Mouse (Mus musculus) MEL (cell line): ENCODE measurements around the gene B130006D01Rik.

ENCODE experiments used
- BHLHE40 ChIP-seq: IDR thresholded peaks from 2 replicates; pipeline ENCODE4 v1.6.1; 2012; ENCODE audit warnings: low read depth, mild to moderate bottlenecking, inconsistent platforms, low read length, improper control_type of control experiment, borderline replicate concordance
- CHD2 ChIP-seq: IDR thresholded peaks from 2 replicates; pipeline ENCODE4 v1.6.1; 2011; ENCODE audit warnings: low read length, improper control_type of control experiment
- CTCF ChIP-seq, 3 experiments: IDR thresholded peaks in 2 of 3; conservative IDR thresholded peaks in 1 of 3; 2 replicates each; pipeline ENCODE4 v1.5.1; 2011 to 2012; ENCODE audit warnings: low read length in 3 of 3, low read depth in 2 of 3, mild to moderate bottlenecking in 2 of 3, improper control_type of control experiment in 1 of 3, inconsistent platforms in 1 of 3, mixed read lengths in 1 of 3, moderate library complexity in 1 of 3; ENCODE audit not compliant: control insufficient read depth in 1 of 3, insufficient read depth in 1 of 3, poor library complexity in 1 of 3, severe bottlenecking in 1 of 3
- EP300 ChIP-seq, 2 experiments: IDR thresholded peaks; 2 replicates each; pipeline ENCODE4 v1.6.1; 2011; ENCODE audit warnings: improper control_type of control experiment in 2 of 2, low read length in 2 of 2, low read depth in 1 of 2, mild to moderate bottlenecking in 1 of 2
- GATA1 ChIP-seq: IDR thresholded peaks from 2 replicates; pipeline ENCODE4 v1.6.1; 2011; ENCODE audit warnings: low read depth, low read length, improper control_type of control experiment
- JUND ChIP-seq: IDR thresholded peaks from 2 replicates; pipeline ENCODE4 v1.6.1; 2011; ENCODE audit warnings: low read depth, mild to moderate bottlenecking, improper control_type of control experiment, low read length
- MXI1 ChIP-seq: IDR thresholded peaks from 2 replicates; pipeline ENCODE4 v1.6.1; 2011; ENCODE audit warnings: mild to moderate bottlenecking, low read depth, low read length, improper control_type of control experiment
- POLR2A ChIP-seq, 2 experiments: IDR thresholded peaks; 2 replicates each; pipeline ENCODE4 v1.6.1; 2011 to 2012; ENCODE audit warnings: low read length in 2 of 2, mild to moderate bottlenecking in 2 of 2, control low read depth in 1 of 2, improper control_type of control experiment in 1 of 2, low read depth in 1 of 2, moderate library complexity in 1 of 2; ENCODE audit not compliant: control insufficient read depth in 1 of 2, insufficient read depth in 1 of 2, poor library complexity in 1 of 2
- POLR2AphosphoS2 ChIP-seq: IDR thresholded peaks from 2 replicates; pipeline ENCODE4 v1.6.1; 2011; ENCODE audit warnings: low read length, improper control_type of control experiment
- RAD21 ChIP-seq: IDR thresholded peaks from 2 replicates; pipeline ENCODE4 v1.6.1; 2011; ENCODE audit warnings: mild to moderate bottlenecking, low read depth, low read length, improper control_type of control experiment
- UBTF ChIP-seq: IDR thresholded peaks from 2 replicates; pipeline ENCODE4 v1.6.1; 2012; ENCODE audit warnings: low read depth, mild to moderate bottlenecking, inconsistent platforms, low read length, improper control_type of control experiment, moderate library complexity, borderline replicate concordance; ENCODE audit not compliant: insufficient read depth
- USF1 ChIP-seq: IDR thresholded peaks from 2 replicates; pipeline ENCODE4 v1.6.1; 2014; ENCODE audit warnings: low read depth, mild to moderate bottlenecking, inconsistent platforms, low read length, improper control_type of control experiment, moderate library complexity
- ZC3H11A ChIP-seq: IDR thresholded peaks from 2 replicates; pipeline ENCODE4 v1.6.1; 2012; ENCODE audit warnings: low read depth, mild to moderate bottlenecking, inconsistent platforms, low read length, improper control_type of control experiment
- ZNF384 ChIP-seq: IDR thresholded peaks from 2 replicates; pipeline ENCODE4 v1.6.1; 2012; ENCODE audit warnings: low read depth, mild to moderate bottlenecking, inconsistent platforms, low read length, improper control_type of control experiment

DNA sequence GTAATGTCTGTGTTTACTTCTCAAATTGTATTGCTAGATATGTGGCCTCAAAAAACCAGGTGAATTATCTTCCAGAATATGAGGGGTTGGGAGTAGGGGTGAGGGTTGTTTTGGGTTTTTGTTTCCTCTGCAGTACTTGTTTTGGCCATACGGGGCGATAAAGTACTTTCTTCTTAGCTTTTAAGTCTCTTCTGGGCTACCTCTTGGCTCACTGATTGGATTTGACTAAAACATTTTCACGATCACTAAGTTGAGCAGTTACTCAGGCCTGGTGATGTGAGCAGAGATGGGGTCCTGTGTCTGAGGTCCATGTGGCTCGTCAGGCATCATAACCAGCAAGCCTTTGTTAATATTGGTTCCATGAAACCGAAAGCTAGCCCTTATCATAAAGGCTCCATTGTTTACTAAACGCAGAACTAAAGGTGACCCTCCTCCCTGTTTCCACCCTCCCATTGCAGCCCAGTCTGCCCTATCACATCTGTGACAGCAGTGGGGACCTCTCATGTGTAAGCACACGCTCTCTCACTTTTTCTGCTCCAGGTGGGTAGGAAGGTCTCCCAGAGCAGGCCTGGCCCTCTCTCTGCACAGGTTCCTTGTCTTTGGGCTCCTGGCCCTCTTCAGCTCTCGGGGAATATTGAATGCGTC lies 47.5 kb downstream of the B130006D01Rik start:
- TF ChIP-seq CTCF (IDR thresholded peaks at IDR 0.05 in 2 of 3, conservative IDR thresholded peaks at IDR 0.05 in 1 of 3; ENCODE audit: control insufficient read depth in 1 of 3, insufficient read depth in 1 of 3, low read depth in 2 of 3, low read length in 3 of 3, poor library complexity in 1 of 3, severe bottlenecking in 1 of 3) (peak in 2 of 3 experiments; percentile 42 to 63; a peak in 4 of 6 replicates), USF1 (no peak), ZNF384 (no peak), EP300 (IDR thresholded peaks at IDR 0.05; ENCODE audit: low read depth in 1 of 2, low read length in 2 of 2) (no peak), MXI1 (no peak), RAD21 (peak; percentile 71), ZC3H11A (peak; percentile 24; the same call in 1 of the 2 replicates), POLR2A (IDR thresholded peaks at IDR 0.05; ENCODE audit: control insufficient read depth in 1 of 2, insufficient read depth in 1 of 2, low read depth in 1 of 2, low read length in 2 of 2, poor library complexity in 1 of 2) (no peak), CHD2 (no peak), JUND (no peak), UBTF (no peak), BHLHE40 (no peak), GATA1 (no peak), POLR2AphosphoS2 (no peak)
